Mouse (Mus musculus) MEL (cell line): Measurements from ENCODE around the gene Hsd17b2. TPM values are rescaled to one million over a fixed set of nuclear protein-coding genes. Genes with fewer than 3 reads are reported as not detected.

Experiments used
- DNase-seq: peaks from one replicate; pipeline ENCODE4 v3.0.0; 2011; ENCODE audit warnings: low read depth, low spot score
- H3K27ac ChIP-seq: 2 replicates; pipeline ENCODE4 v1.5.1; 2012; ENCODE audit warnings: low read depth, mild to moderate bottlenecking, control low read depth, low read length, moderate library complexity; ENCODE audit not compliant: control insufficient read depth
- H3K27me3 ChIP-seq, 2 experiments: fragments of 150-350 bp in 1 of 2; sonication (generic) in 1 of 2; 2 replicates each; pipeline ENCODE4 v1.6.1; 2012; ENCODE audit warnings: low read length in 2 of 2, mild to moderate bottlenecking in 2 of 2, improper control_type of control experiment in 1 of 2, moderate library complexity in 1 of 2; ENCODE audit not compliant: insufficient read depth in 2 of 2, control insufficient read depth in 1 of 2
- H3K36me3 ChIP-seq, 2 experiments: 2 replicates each; pipeline ENCODE4 v1.6.1; 2012 to 2014; ENCODE audit warnings: low read length in 2 of 2, improper control_type of control experiment in 1 of 2, inconsistent platforms in 1 of 2, mild to moderate bottlenecking in 1 of 2; ENCODE audit not compliant: insufficient read depth in 2 of 2, control insufficient read depth in 1 of 2
- H3K4me1 ChIP-seq, 2 experiments: fragments of 150-350 bp in 1 of 2; sonication (generic) in 1 of 2; 2 replicates each; pipeline ENCODE4 v1.6.1; 2012; ENCODE audit warnings: low read length in 2 of 2, improper control_type of control experiment in 1 of 2, mild to moderate bottlenecking in 1 of 2; ENCODE audit not compliant: insufficient read depth in 2 of 2, control insufficient read depth in 1 of 2
- H3K4me3 ChIP-seq, 2 experiments: fragments of 150-350 bp in 1 of 2; sonication (generic) in 1 of 2; 2 replicates each; pipeline ENCODE4 v1.5.1; 2012; ENCODE audit warnings: low read depth in 2 of 2, low read length in 2 of 2, mild to moderate bottlenecking in 2 of 2, moderate library complexity in 2 of 2, control low read depth in 1 of 2, improper control_type of control experiment in 1 of 2; ENCODE audit not compliant: control insufficient read depth in 1 of 2, insufficient read depth in 1 of 2
- H3K79me2 ChIP-seq: 2 replicates; pipeline ENCODE4 v1.6.1; 2012; ENCODE audit warnings: mild to moderate bottlenecking, low read length, moderate library complexity; ENCODE audit not compliant: control insufficient read depth, poor library complexity, insufficient read depth
- H3K9ac ChIP-seq: 2 replicates; pipeline ENCODE4 v1.6.1; 2012; ENCODE audit warnings: low read depth, mild to moderate bottlenecking, control low read depth, low read length, moderate library complexity; ENCODE audit not compliant: control insufficient read depth, poor library complexity, severe bottlenecking
- H3K9me3 ChIP-seq: fragments of 150-350 bp; sonication (generic); replicated peaks from 2 replicates; pipeline ENCODE4 v1.6.1; 2012; ENCODE audit warnings: mild to moderate bottlenecking, low read length, improper control_type of control experiment, moderate library complexity; ENCODE audit not compliant: insufficient read depth
- E2F4 ChIP-seq: IDR thresholded peaks from 2 replicates; pipeline ENCODE4 v1.6.1; 2011; ENCODE audit warnings: low read depth, low read length, improper control_type of control experiment, borderline replicate concordance
- ELF1 ChIP-seq: IDR thresholded peaks from 2 replicates; pipeline ENCODE4 v1.6.1; 2014; ENCODE audit warnings: low read depth, mild to moderate bottlenecking, inconsistent platforms, low read length, improper control_type of control experiment, moderate library complexity
- ETS1 ChIP-seq: IDR thresholded peaks from 2 replicates; pipeline ENCODE4 v1.6.1; 2012; ENCODE audit warnings: low read depth, mild to moderate bottlenecking, inconsistent platforms, low read length, improper control_type of control experiment, moderate library complexity
- KAT2A ChIP-seq: conservative IDR thresholded peaks from 2 replicates; pipeline ENCODE4 v1.6.1; 2012; ENCODE audit warnings: low read depth, low read length, improper control_type of control experiment, inconsistent platforms
- MAX ChIP-seq: IDR thresholded peaks from 2 replicates; pipeline ENCODE4 v1.6.1; 2011; ENCODE audit warnings: low read length, improper control_type of control experiment
- MAZ ChIP-seq: IDR thresholded peaks from 2 replicates; pipeline ENCODE4 v1.6.1; 2012; ENCODE audit warnings: low read depth, mild to moderate bottlenecking, inconsistent platforms, low read length, improper control_type of control experiment
- MEF2A ChIP-seq: IDR thresholded peaks from 2 replicates; pipeline ENCODE4 v1.6.1; 2014; ENCODE audit warnings: low read depth, mild to moderate bottlenecking, inconsistent platforms, low read length, improper control_type of control experiment; ENCODE audit not compliant: poor library complexity, insufficient replicate concordance, severe bottlenecking; ENCODE audit errors: extremely low read depth
- MXI1 ChIP-seq: IDR thresholded peaks from 2 replicates; pipeline ENCODE4 v1.6.1; 2011; ENCODE audit warnings: mild to moderate bottlenecking, low read depth, low read length, improper control_type of control experiment
- MYB ChIP-seq: IDR thresholded peaks from 2 replicates; pipeline ENCODE4 v1.6.1; 2011; ENCODE audit warnings: mild to moderate bottlenecking, low read depth, low read length, improper control_type of control experiment
- MYC ChIP-seq: IDR thresholded peaks from 2 replicates; pipeline ENCODE4 v1.6.1; 2011; ENCODE audit warnings: low read depth, mild to moderate bottlenecking, low read length, improper control_type of control experiment, moderate library complexity
- NELFE ChIP-seq: IDR thresholded peaks from 2 replicates; pipeline ENCODE4 v1.6.1; 2011; ENCODE audit warnings: low read depth, low read length, improper control_type of control experiment
- POLR2AphosphoS5 ChIP-seq: IDR thresholded peaks from 2 replicates; pipeline ENCODE4 v1.6.1; 2012; ENCODE audit warnings: low read depth, borderline replicate concordance, mild to moderate bottlenecking, inconsistent platforms, low read length, moderate library complexity, mixed read lengths
- UBTF ChIP-seq: IDR thresholded peaks from 2 replicates; pipeline ENCODE4 v1.6.1; 2012; ENCODE audit warnings: low read depth, mild to moderate bottlenecking, inconsistent platforms, low read length, improper control_type of control experiment, moderate library complexity, borderline replicate concordance; ENCODE audit not compliant: insufficient read depth
- USF1 ChIP-seq: IDR thresholded peaks from 2 replicates; pipeline ENCODE4 v1.6.1; 2014; ENCODE audit warnings: low read depth, mild to moderate bottlenecking, inconsistent platforms, low read length, improper control_type of control experiment, moderate library complexity
- USF2 ChIP-seq, 2 experiments: IDR thresholded peaks; 2 replicates each; pipeline ENCODE4 v1.6.1; 2011 to 2012; ENCODE audit warnings: improper control_type of control experiment in 2 of 2, low read length in 2 of 2, borderline replicate concordance in 1 of 2, inconsistent platforms in 1 of 2, low read depth in 1 of 2, mild to moderate bottlenecking in 1 of 2; ENCODE audit not compliant: insufficient read depth in 1 of 2
- ZKSCAN1 ChIP-seq: IDR thresholded peaks from 2 replicates; pipeline ENCODE4 v1.6.1; 2012; ENCODE audit warnings: low read depth, mild to moderate bottlenecking, inconsistent platforms, low read length, improper control_type of control experiment, moderate library complexity
- ZNF384 ChIP-seq: IDR thresholded peaks from 2 replicates; pipeline ENCODE4 v1.6.1; 2012; ENCODE audit warnings: low read depth, mild to moderate bottlenecking, inconsistent platforms, low read length, improper control_type of control experiment
- polyA plus RNA-seq, 2 experiments: library from polyadenylated mRNA; stranded (reverse) in 1 of 2; unstranded in 1 of 2; fragments of >175 nt in 1 of 2; fragments of >200 nt in 1 of 2; gene quantifications; 2 replicates each; pipeline versions ENCODE4 v1.2.1 to v1.2.4; 2012; ENCODE audit warnings: low replicate concordance in 2 of 2, low read depth in 1 of 2; ENCODE audit not compliant: insufficient read length in 2 of 2, insufficient read depth in 1 of 2, missing spikeins in 1 of 2
- total RNA-seq: library from RNA; depleted of rRNA; stranded (reverse); fragments of 300-350 nt; gene quantifications from 2 replicates; pipeline ENCODE4 v1.2.3, GENCODE M21; 2012

The Hsd17b2 gene
- total and polyA plus RNA-seq, 3 experiments: not detected

- Histone ChIP-seq H3K4me3 (no peak overlapping the region), H3K27me3 (no peaks in the 10 kb centered on the region; a peak in 1 of 4 replicates), H3K9me3 (no peaks in the 10 kb centered on the region), H3K36me3 (no peaks in the 10 kb centered on the region), H3K79me2 (no peaks in the 10 kb centered on the region), H3K4me1 (no peaks in the 10 kb centered on the region), H3K9ac (no peak overlapping the region)
- no peak for DNase-seq
- TF ChIP-seq ELF1: no peak
- no peak for TF ChIP-seq E2F4
- no peak for TF ChIP-seq MYC
- TF ChIP-seq MYB: no peak
- no peak for TF ChIP-seq MAZ
- no peak for TF ChIP-seq ZKSCAN1
- no peak for TF ChIP-seq USF2 (IDR thresholded peaks at IDR 0.05; ENCODE audit: borderline replicate concordance in 1 of 2, insufficient read depth in 1 of 2, low read depth in 1 of 2, low read length in 2 of 2)
- no peak for TF ChIP-seq MEF2A
- TF ChIP-seq POLR2AphosphoS5: no peak
- no peak for TF ChIP-seq ZNF384
- TF ChIP-seq MXI1: no peak
- no peak for TF ChIP-seq USF1
- TF ChIP-seq UBTF: no peak
- TF ChIP-seq MAX: no peak
- TF ChIP-seq, all 39 proteins: peak for 0
- no peak overlapping the region for H3K27ac ChIP-seq
These were observed 56.2 kb downstream of the Hsd17b2 start for GRCm38 (mm10) chr8:117757900-117758299.

GRCm38 (mm10) chr8:117762776-117763175 lies 61.1 kb downstream of the Hsd17b2 start:
- no peaks in the 10 kb centered on the region for H3K9me3 ChIP-seq
- H3K27ac ChIP-seq: no peak overlapping the region
- TF ChIP-seq MAZ (no peak), KAT2A (no peak), NELFE (no peak), ZNF384 (no peak), ETS1 (no peak), MEF2A (no peak), POLR2AphosphoS5 (no peak)
- H3K9ac ChIP-seq: no peak overlapping the region
- no peak for DNase-seq
- H3K36me3 ChIP-seq: no peaks in the 10 kb centered on the region
- H3K27me3 ChIP-seq: no peaks in the 10 kb centered on the region
- H3K79me2 ChIP-seq: no peaks in the 10 kb centered on the region
- no peaks in the 10 kb centered on the region; a peak in 1 of 4 replicates for H3K4me1 ChIP-seq
- H3K4me3 ChIP-seq: no peak overlapping the region
